Mouse (Mus musculus): ENCODE data around the gene Catip. TPM values are rescaled to one million over a fixed set of nuclear protein-coding genes. Genes with fewer than 3 reads are reported as not detected.
A peak's percentile ranks its signal among the peaks of the same experiment; 100 is the strongest.

Catip gene
- polyA plus RNA-seq, 1 experiment from 2014 or later: 1.7 TPM

- DNase-seq (ENCODE audit: low spot score) (peak; percentile 97), ATAC-seq (ENCODE audit: low FRiP score) (peak; percentile 95)
- Histone ChIP-seq H3K27ac (peak overlapping the region; percentile 80), H3K27me3 (ENCODE audit: control insufficient read depth, insufficient read depth, low read length) (no peaks in the 10 kb centered on the region), H3K9ac (peak overlapping the region; percentile 58), H3K4me2 (replicated peaks) (peak overlapping the region; percentile 85), H3K9me3 (ENCODE audit: control insufficient read depth, low read length) (no peaks in the 10 kb centered on the region), H3K4me1 (replicated peaks; ENCODE audit: control insufficient read depth, insufficient read depth, low read length) (peaks cover 13% of the 10 kb centered on the region), H3K36me3 (replicated peaks; ENCODE audit: control insufficient read depth, insufficient read depth) (peaks cover 7% of the 10 kb centered on the region; the same call in 1 of the 2 replicates), H3K4me3 (replicated peaks; ENCODE audit: low read length) (peak overlapping the region; percentile 43)
- 0% methylated on average over 33 of the region's 36 CpGs for WGBS
These were observed 29.6 kb upstream of the Catip start for GRCm38 (mm10) chr1:74332241-74332763.

- peak overlapping the region; percentile 85 for H3K4me2 ChIP-seq (replicated peaks)
- DNase-seq (ENCODE audit: low spot score) (peak; percentile 30), ATAC-seq (ENCODE audit: low FRiP score) (no peak)
- peaks cover 7% of the 10 kb centered on the region; the same call in 1 of the 2 replicates for H3K36me3 ChIP-seq (replicated peaks; ENCODE audit: control insufficient read depth, insufficient read depth)
- H3K4me3 ChIP-seq (replicated peaks; ENCODE audit: low read length): peak overlapping the region; percentile 43
- H3K27ac ChIP-seq: peak overlapping the region; percentile 80
- no peaks in the 10 kb centered on the region for H3K27me3 ChIP-seq (ENCODE audit: control insufficient read depth, insufficient read depth, low read length)
- peaks cover 13% of the 10 kb centered on the region for H3K4me1 ChIP-seq (replicated peaks; ENCODE audit: control insufficient read depth, insufficient read depth, low read length)
- H3K9me3 ChIP-seq (ENCODE audit: control insufficient read depth, low read length): no peaks in the 10 kb centered on the region
- H3K9ac ChIP-seq: peak overlapping the region; percentile 58
- 3% methylated on average over 9 of the region's 9 CpGs for WGBS
These were observed 29.0 kb upstream of the Catip start for GRCm38 (mm10) chr1:74332930-74333329.

- H3K4me2 ChIP-seq (replicated peaks): no peak overlapping the region
- no peak overlapping the region for H3K4me3 ChIP-seq (replicated peaks; ENCODE audit: low read length)
- H3K27ac ChIP-seq: no peak overlapping the region
- H3K36me3 ChIP-seq (replicated peaks; ENCODE audit: control insufficient read depth, insufficient read depth): no peaks in the 10 kb centered on the region
- H3K9ac ChIP-seq: no peak overlapping the region
- 64% methylated on average over 3 of the region's 3 CpGs for WGBS
- DNase-seq (ENCODE audit: low spot score): no peak
- H3K9me3 ChIP-seq (ENCODE audit: control insufficient read depth, low read length): no peaks in the 10 kb centered on the region
- H3K27me3 ChIP-seq (ENCODE audit: control insufficient read depth, insufficient read depth, low read length): no peaks in the 10 kb centered on the region
- ATAC-seq (ENCODE audit: low FRiP score): no peak
- H3K4me1 ChIP-seq (replicated peaks; ENCODE audit: control insufficient read depth, insufficient read depth, low read length): peaks cover 13% of the 10 kb centered on the region
These were observed 27.3 kb upstream of the Catip start for GRCm38 (mm10) chr1:74334607-74335006.

- Histone ChIP-seq H3K27ac (no peak overlapping the region), H3K4me1 (replicated peaks; ENCODE audit: control insufficient read depth, insufficient read depth, low read length) (peaks cover 13% of the 10 kb centered on the region), H3K27me3 (ENCODE audit: control insufficient read depth, insufficient read depth, low read length) (no peaks in the 10 kb centered on the region), H3K9me3 (ENCODE audit: control insufficient read depth, low read length) (no peaks in the 10 kb centered on the region), H3K9ac (no peak overlapping the region), H3K4me2 (replicated peaks) (no peak overlapping the region), H3K4me3 (replicated peaks; ENCODE audit: low read length) (no peak overlapping the region), H3K36me3 (replicated peaks; ENCODE audit: control insufficient read depth, insufficient read depth) (no peaks in the 10 kb centered on the region)
- WGBS: 58% methylated on average over 4 of the region's 4 CpGs
- ATAC-seq (ENCODE audit: low FRiP score) (no peak), DNase-seq (ENCODE audit: low spot score) (no peak)
These were observed 26.9 kb upstream of the Catip start for GRCm38 (mm10) chr1:74335033-74335432.

- Histone ChIP-seq H3K4me2 (replicated peaks) (no peak overlapping the region), H3K27me3 (ENCODE audit: control insufficient read depth, insufficient read depth, low read length) (no peaks in the 10 kb centered on the region), H3K36me3 (replicated peaks; ENCODE audit: control insufficient read depth, insufficient read depth) (no peaks in the 10 kb centered on the region), H3K4me1 (replicated peaks; ENCODE audit: control insufficient read depth, insufficient read depth, low read length) (peaks cover 13% of the 10 kb centered on the region), H3K9ac (no peak overlapping the region), H3K4me3 (replicated peaks; ENCODE audit: low read length) (no peak overlapping the region), H3K27ac (no peak overlapping the region), H3K9me3 (ENCODE audit: control insufficient read depth, low read length) (no peaks in the 10 kb centered on the region)
- no peak for ATAC-seq (ENCODE audit: low FRiP score)
- no peak for DNase-seq (ENCODE audit: low spot score)
- 75% methylated on average over 6 of the region's 6 CpGs for WGBS
These were observed 26.3 kb upstream of the Catip start for GRCm38 (mm10) chr1:74335436-74336170.

- Histone ChIP-seq H3K4me1 (replicated peaks; ENCODE audit: control insufficient read depth, insufficient read depth, low read length) (peaks cover 13% of the 10 kb centered on the region), H3K4me3 (replicated peaks; ENCODE audit: low read length) (no peak overlapping the region), H3K4me2 (replicated peaks) (no peak overlapping the region), H3K9me3 (ENCODE audit: control insufficient read depth, low read length) (no peaks in the 10 kb centered on the region), H3K36me3 (replicated peaks; ENCODE audit: control insufficient read depth, insufficient read depth) (no peaks in the 10 kb centered on the region), H3K9ac (no peak overlapping the region), H3K27ac (no peak overlapping the region), H3K27me3 (ENCODE audit: control insufficient read depth, insufficient read depth, low read length) (no peaks in the 10 kb centered on the region)
- DNase-seq (ENCODE audit: low spot score) (no peak), ATAC-seq (ENCODE audit: low FRiP score) (no peak)
- 75% methylated on average over 3 of the region's 3 CpGs for WGBS
These were observed 24.6 kb upstream of the Catip start for GRCm38 (mm10) chr1:74337241-74337771.

GRCm38 (mm10) chr1:74338013-74338412 is 23.9 kb upstream of the Catip start:
- WGBS: 93% methylated on average over 5 of the region's 5 CpGs

GRCm38 (mm10) chr1:74338626-74339025 is 23.3 kb upstream of the Catip start:
- Histone ChIP-seq H3K4me3 (replicated peaks; ENCODE audit: low read length) (no peak overlapping the region), H3K4me1 (replicated peaks; ENCODE audit: control insufficient read depth, insufficient read depth, low read length) (0 out of 2 replicates have a peak, but pooled peaks cover 10% of the 10 kb centered on the region), H3K9ac (no peak overlapping the region), H3K4me2 (replicated peaks) (no peak overlapping the region), H3K27ac (no peak overlapping the region), H3K36me3 (replicated peaks; ENCODE audit: control insufficient read depth, insufficient read depth) (no peaks in the 10 kb centered on the region), H3K27me3 (ENCODE audit: control insufficient read depth, insufficient read depth, low read length) (no peaks in the 10 kb centered on the region), H3K9me3 (ENCODE audit: control insufficient read depth, low read length) (no peaks in the 10 kb centered on the region)
- DNase-seq (ENCODE audit: low spot score) (no peak), ATAC-seq (ENCODE audit: low FRiP score) (no peak)
- WGBS: 71% methylated on average over 4 of the region's 4 CpGs

More at GRCm38 (mm10) chr1:74338013-74338412, 23.9 kb upstream of the Catip start:
- H3K27ac ChIP-seq: no peak overlapping the region
- H3K9me3 ChIP-seq (ENCODE audit: control insufficient read depth, low read length): no peaks in the 10 kb centered on the region
- H3K4me1 ChIP-seq (replicated peaks; ENCODE audit: control insufficient read depth, insufficient read depth, low read length): peaks cover 12% of the 10 kb centered on the region
- no peak overlapping the region for H3K9ac ChIP-seq
- no peak overlapping the region for H3K4me3 ChIP-seq (replicated peaks; ENCODE audit: low read length)
- DNase-seq (ENCODE audit: low spot score) (no peak), ATAC-seq (ENCODE audit: low FRiP score) (no peak)
- no peak overlapping the region for H3K4me2 ChIP-seq (replicated peaks)
- no peaks in the 10 kb centered on the region for H3K36me3 ChIP-seq (replicated peaks; ENCODE audit: control insufficient read depth, insufficient read depth)
- no peaks in the 10 kb centered on the region for H3K27me3 ChIP-seq (ENCODE audit: control insufficient read depth, insufficient read depth, low read length)

GRCm38 (mm10) chr1:74339917-74340316 is 22.0 kb upstream of the Catip start:
- DNase-seq (ENCODE audit: low spot score) (no peak), ATAC-seq (ENCODE audit: low FRiP score) (no peak)
- Histone ChIP-seq H3K27me3 (ENCODE audit: control insufficient read depth, insufficient read depth, low read length) (no peaks in the 10 kb centered on the region), H3K27ac (no peak overlapping the region), H3K9ac (no peak overlapping the region), H3K4me2 (replicated peaks) (no peak overlapping the region), H3K36me3 (replicated peaks; ENCODE audit: control insufficient read depth, insufficient read depth) (no peaks in the 10 kb centered on the region), H3K4me3 (replicated peaks; ENCODE audit: low read length) (no peak overlapping the region), H3K4me1 (replicated peaks; ENCODE audit: control insufficient read depth, insufficient read depth, low read length) (0 out of 2 replicates have a peak, but pooled peaks cover 10% of the 10 kb centered on the region), H3K9me3 (ENCODE audit: control insufficient read depth, low read length) (no peaks in the 10 kb centered on the region)
- 87% methylated on average over 9 of the region's 9 CpGs for WGBS
